Mouse (Mus musculus): ENCODE results near the gene Ldlrap1. TPM values are rescaled to one million over a fixed set of nuclear protein-coding genes. Genes with fewer than 3 reads are reported as not detected.

The Ldlrap1 gene
- polyA plus RNA-seq, 1 experiment from 2014 or later, result 2.7 TPM

GRCm38 (mm10) chr4:134733371-134733770 lies 34.5 kb downstream of the Ldlrap1 start:
- Histone ChIP-seq H3K9ac (no peak overlapping the region), H3K27me3 (ENCODE audit: control insufficient read depth, insufficient read depth, low read length) (no peaks in the 10 kb centered on the region), H3K27ac (no peak overlapping the region), H3K9me3 (ENCODE audit: control insufficient read depth, low read length) (no peaks in the 10 kb centered on the region), H3K4me2 (replicated peaks) (no peak overlapping the region), H3K4me1 (replicated peaks; ENCODE audit: control insufficient read depth, insufficient read depth, low read length) (peaks cover 12% of the 10 kb centered on the region), H3K4me3 (replicated peaks; ENCODE audit: low read length) (no peak overlapping the region), H3K36me3 (replicated peaks; ENCODE audit: control insufficient read depth, insufficient read depth) (no peaks in the 10 kb centered on the region)
- no peak for DNase-seq (ENCODE audit: low spot score)
- ATAC-seq (ENCODE audit: low FRiP score), result no peak
- 57% methylated on average over 9 of the region's 9 CpGs for WGBS

GRCm38 (mm10) chr4:134730106-134730505 lies 37.7 kb downstream of the Ldlrap1 start:
- Histone ChIP-seq H3K4me2 (replicated peaks) (no peak overlapping the region), H3K27me3 (ENCODE audit: control insufficient read depth, insufficient read depth, low read length) (no peaks in the 10 kb centered on the region), H3K9me3 (ENCODE audit: control insufficient read depth, low read length) (no peaks in the 10 kb centered on the region), H3K27ac (no peak overlapping the region), H3K4me1 (replicated peaks; ENCODE audit: control insufficient read depth, insufficient read depth, low read length) (0 out of 2 replicates have a peak, but pooled peaks cover 7% of the 10 kb centered on the region), H3K36me3 (replicated peaks; ENCODE audit: control insufficient read depth, insufficient read depth) (no peaks in the 10 kb centered on the region), H3K9ac (no peak overlapping the region), H3K4me3 (replicated peaks; ENCODE audit: low read length) (no peak overlapping the region)
- DNase-seq (ENCODE audit: low spot score) (no peak), ATAC-seq (ENCODE audit: low FRiP score) (no peak)
- 1% methylated on average over 8 of the region's 8 CpGs for WGBS

GRCm38 (mm10) chr4:134725735-134726345 lies 42.0 kb downstream of the Ldlrap1 start:
- Histone ChIP-seq H3K4me3 (replicated peaks; ENCODE audit: low read length) (no peak overlapping the region), H3K4me1 (replicated peaks; ENCODE audit: control insufficient read depth, insufficient read depth, low read length) (0 out of 2 replicates have a peak, but pooled peaks cover 7% of the 10 kb centered on the region), H3K27me3 (ENCODE audit: control insufficient read depth, insufficient read depth, low read length) (no peaks in the 10 kb centered on the region), H3K36me3 (replicated peaks; ENCODE audit: control insufficient read depth, insufficient read depth) (no peaks in the 10 kb centered on the region), H3K4me2 (replicated peaks) (no peak overlapping the region), H3K9me3 (ENCODE audit: control insufficient read depth, low read length) (no peaks in the 10 kb centered on the region), H3K27ac (no peak overlapping the region), H3K9ac (no peak overlapping the region)
- DNase-seq (ENCODE audit: low spot score) (no peak), ATAC-seq (ENCODE audit: low FRiP score) (no peak)
- 76% methylated on average over 13 of the region's 13 CpGs for WGBS

GRCm38 (mm10) chr4:134724974-134725373 lies 42.9 kb downstream of the Ldlrap1 start:
- ATAC-seq (ENCODE audit: low FRiP score) (no peak), DNase-seq (ENCODE audit: low spot score) (no peak)
- 72% methylated on average over 4 of the region's 4 CpGs for WGBS
- Histone ChIP-seq H3K4me3 (replicated peaks; ENCODE audit: low read length) (no peak overlapping the region), H3K4me2 (replicated peaks) (no peak overlapping the region), H3K9ac (no peak overlapping the region), H3K36me3 (replicated peaks; ENCODE audit: control insufficient read depth, insufficient read depth) (no peaks in the 10 kb centered on the region), H3K27me3 (ENCODE audit: control insufficient read depth, insufficient read depth, low read length) (no peaks in the 10 kb centered on the region), H3K4me1 (replicated peaks; ENCODE audit: control insufficient read depth, insufficient read depth, low read length) (0 out of 2 replicates have a peak, but pooled peaks cover 3% of the 10 kb centered on the region), H3K9me3 (ENCODE audit: control insufficient read depth, low read length) (no peaks in the 10 kb centered on the region), H3K27ac (no peak overlapping the region)

GRCm38 (mm10) chr4:134723251-134723650 lies 44.6 kb downstream of the Ldlrap1 start:
- H3K9me3 ChIP-seq (ENCODE audit: control insufficient read depth, low read length), result no peaks in the 10 kb centered on the region

GRCm38 (mm10) chr4:134721076-134721475 lies 46.7 kb downstream of the Ldlrap1 start:
- 87% methylated on average over 6 of the region's 6 CpGs for WGBS
- H3K4me2 ChIP-seq (replicated peaks), result no peak overlapping the region
- H3K9ac ChIP-seq, result no peak overlapping the region
- no peak for DNase-seq (ENCODE audit: low spot score)
- H3K36me3 ChIP-seq (replicated peaks; ENCODE audit: control insufficient read depth, insufficient read depth), result no peaks in the 10 kb centered on the region
- no peak overlapping the region for H3K4me3 ChIP-seq (replicated peaks; ENCODE audit: low read length)
- no peaks in the 10 kb centered on the region for H3K27me3 ChIP-seq (ENCODE audit: control insufficient read depth, insufficient read depth, low read length)
- H3K9me3 ChIP-seq (ENCODE audit: control insufficient read depth, low read length), result no peaks in the 10 kb centered on the region
- H3K4me1 ChIP-seq (replicated peaks; ENCODE audit: control insufficient read depth, insufficient read depth, low read length), result peaks cover 7% of the 10 kb centered on the region; the same call in 1 of the 2 replicates
- H3K27ac ChIP-seq, result no peak overlapping the region
- no peak for ATAC-seq (ENCODE audit: low FRiP score)

More at GRCm38 (mm10) chr4:134723251-134723650, 44.6 kb downstream of the Ldlrap1 start:
- ATAC-seq (ENCODE audit: low FRiP score) (no peak), DNase-seq (ENCODE audit: low spot score) (no peak)
- Histone ChIP-seq H3K4me3 (replicated peaks; ENCODE audit: low read length) (no peak overlapping the region), H3K9ac (no peak overlapping the region), H3K4me1 (replicated peaks; ENCODE audit: control insufficient read depth, insufficient read depth, low read length) (peaks cover under 1% of the 10 kb centered on the region; the same call in 1 of the 2 replicates), H3K36me3 (replicated peaks; ENCODE audit: control insufficient read depth, insufficient read depth) (no peaks in the 10 kb centered on the region), H3K27me3 (ENCODE audit: control insufficient read depth, insufficient read depth, low read length) (no peaks in the 10 kb centered on the region), H3K27ac (no peak overlapping the region), H3K4me2 (replicated peaks) (no peak overlapping the region)
- 61% methylated on average over 3 of the region's 3 CpGs for WGBS

- ATAC-seq (ENCODE audit: low FRiP score), result no peak
- H3K4me1 ChIP-seq (replicated peaks; ENCODE audit: control insufficient read depth, insufficient read depth, low read length), result peaks cover 7% of the 10 kb centered on the region; the same call in 1 of the 2 replicates
- no peak overlapping the region for H3K4me2 ChIP-seq (replicated peaks)
- H3K9me3 ChIP-seq (ENCODE audit: control insufficient read depth, low read length), result no peaks in the 10 kb centered on the region
- WGBS, result 77% methylated on average over 3 of the region's 3 CpGs
- DNase-seq (ENCODE audit: low spot score), result no peak
- no peaks in the 10 kb centered on the region for H3K27me3 ChIP-seq (ENCODE audit: control insufficient read depth, insufficient read depth, low read length)
- no peaks in the 10 kb centered on the region for H3K36me3 ChIP-seq (replicated peaks; ENCODE audit: control insufficient read depth, insufficient read depth)
- no peak overlapping the region for H3K4me3 ChIP-seq (replicated peaks; ENCODE audit: low read length)
- H3K9ac ChIP-seq, result no peak overlapping the region
- H3K27ac ChIP-seq, result no peak overlapping the region
These were observed 47.5 kb downstream of the Ldlrap1 start for GRCm38 (mm10) chr4:134720371-134720770.

GRCm38 (mm10) chr4:134719489-134719888 lies 48.3 kb downstream of the Ldlrap1 start:
- no peak overlapping the region for H3K27ac ChIP-seq
- no peak overlapping the region for H3K4me2 ChIP-seq (replicated peaks)
- H3K27me3 ChIP-seq (ENCODE audit: control insufficient read depth, insufficient read depth, low read length), result no peaks in the 10 kb centered on the region
- no peak overlapping the region for H3K4me3 ChIP-seq (replicated peaks; ENCODE audit: low read length)
- H3K36me3 ChIP-seq (replicated peaks; ENCODE audit: control insufficient read depth, insufficient read depth), result no peaks in the 10 kb centered on the region
- DNase-seq (ENCODE audit: low spot score) (no peak), ATAC-seq (ENCODE audit: low FRiP score) (no peak)
- WGBS, result 84% methylated on average over 8 of the region's 8 CpGs
- no peak overlapping the region for H3K9ac ChIP-seq
- peaks cover 7% of the 10 kb centered on the region; the same call in 1 of the 2 replicates for H3K4me1 ChIP-seq (replicated peaks; ENCODE audit: control insufficient read depth, insufficient read depth, low read length)
- H3K9me3 ChIP-seq (ENCODE audit: control insufficient read depth, low read length), result no peaks in the 10 kb centered on the region

GRCm38 (mm10) chr4:134713937-134714336 lies 53.9 kb downstream of the Ldlrap1 start:
- H3K4me3 ChIP-seq (replicated peaks; ENCODE audit: low read length), result no peak overlapping the region
- WGBS, result 6% methylated on average over 8 of the region's 8 CpGs
- no peak overlapping the region; the same call in 1 of the 2 replicates for H3K4me2 ChIP-seq (replicated peaks)
- H3K36me3 ChIP-seq (replicated peaks; ENCODE audit: control insufficient read depth, insufficient read depth), result no peaks in the 10 kb centered on the region
- no peaks in the 10 kb centered on the region for H3K27me3 ChIP-seq (ENCODE audit: control insufficient read depth, insufficient read depth, low read length)
- H3K9ac ChIP-seq, result no peak overlapping the region
- DNase-seq (ENCODE audit: low spot score) (peak; percentile 88), ATAC-seq (ENCODE audit: low FRiP score) (peak; percentile 86)
- no peak overlapping the region for H3K27ac ChIP-seq
- peaks cover 7% of the 10 kb centered on the region; the same call in 1 of the 2 replicates for H3K4me1 ChIP-seq (replicated peaks; ENCODE audit: control insufficient read depth, insufficient read depth, low read length)
- no peaks in the 10 kb centered on the region for H3K9me3 ChIP-seq (ENCODE audit: control insufficient read depth, low read length)

Measured in hindbrain, embryonic 14.5 days (tissue).